Mouse (Mus musculus): ENCODE data around the gene Slc35f4. TPM values are rescaled to one million over a fixed set of nuclear protein-coding genes. Genes with fewer than 3 reads are reported as not detected.

Gene Slc35f4
- not detected in 2 replicates for polyA plus RNA-seq (2015; fragmentation: Nextera tagmentation; extraction: Ambion mirVana)

GRCm38 (mm10) chr14:49525931-49526291 is at the start of gene Slc35f4:
Slc35f4 (minus strand) TSS chr14:49526046.
- H3K9me3 ChIP-seq (replicated peaks) = no peaks in the 10 kb centered on the region
- no peaks in the 10 kb centered on the region for H3K36me3 ChIP-seq (replicated peaks)
- H3K4me2 ChIP-seq = no peak within 1 kb of the TSS
- no peak within 1 kb of the TSS for H3K27ac ChIP-seq (replicated peaks)
- H3K9ac ChIP-seq = no peak within 1 kb of the TSS
- H3K4me3 ChIP-seq (replicated peaks) = no peak within 1 kb of the TSS
- peaks cover 12% of the 10 kb centered on the region for H3K27me3 ChIP-seq
- no peaks in the 10 kb centered on the region for H3K4me1 ChIP-seq (replicated peaks)
- 7% methylated on average over 6 of the region's 6 CpGs for WGBS (ENCODE audit: insufficient replicate concordance)
- ATAC-seq (ENCODE audit: insufficient read depth) = no peak

- Histone ChIP-seq H3K4me1 (replicated peaks) (no peaks in the 10 kb centered on the region), H3K27ac (replicated peaks) (no peak overlapping the region), H3K4me3 (replicated peaks) (no peak overlapping the region), H3K36me3 (replicated peaks) (no peaks in the 10 kb centered on the region), H3K4me2 (no peak overlapping the region), H3K27me3 (no peaks in the 10 kb centered on the region), H3K9ac (no peak overlapping the region), H3K9me3 (replicated peaks) (no peaks in the 10 kb centered on the region)
- ATAC-seq (ENCODE audit: insufficient read depth) = no peak
Observed at GRCm38 (mm10) chr14:49568369-49568768, 42.5 kb upstream of the Slc35f4 start.

GRCm38 (mm10) chr14:49560706-49561105 is 34.9 kb upstream of the Slc35f4 start:
- no peak for ATAC-seq (ENCODE audit: insufficient read depth)
- Histone ChIP-seq H3K27ac (replicated peaks) (no peak overlapping the region), H3K36me3 (replicated peaks) (no peaks in the 10 kb centered on the region), H3K27me3 (no peaks in the 10 kb centered on the region), H3K4me3 (replicated peaks) (no peak overlapping the region), H3K9ac (no peak overlapping the region), H3K9me3 (replicated peaks) (no peaks in the 10 kb centered on the region), H3K4me1 (replicated peaks) (no peaks in the 10 kb centered on the region), H3K4me2 (no peak overlapping the region)
- 49% methylated on average over 2 of the region's 2 CpGs for WGBS (ENCODE audit: insufficient replicate concordance)

GRCm38 (mm10) chr14:49540104-49540503 is 14.3 kb upstream of the Slc35f4 start:
- ATAC-seq (ENCODE audit: insufficient read depth) = no peak
- Histone ChIP-seq H3K4me3 (replicated peaks) (no peak overlapping the region), H3K36me3 (replicated peaks) (no peaks in the 10 kb centered on the region), H3K9me3 (replicated peaks) (no peaks in the 10 kb centered on the region), H3K27ac (replicated peaks) (no peak overlapping the region), H3K4me1 (replicated peaks) (no peaks in the 10 kb centered on the region), H3K27me3 (no peaks in the 10 kb centered on the region), H3K4me2 (no peak overlapping the region), H3K9ac (no peak overlapping the region)
- WGBS (ENCODE audit: insufficient replicate concordance) = 26% methylated on average over 1 of the region's 1 CpGs

GRCm38 (mm10) chr14:49525176-49525930 is 493 bp downstream of the Slc35f4 start:
- ATAC-seq (ENCODE audit: insufficient read depth) = no peak
- Histone ChIP-seq H3K4me3 (replicated peaks) (no peak overlapping the region), H3K27me3 (peaks cover 12% of the 10 kb centered on the region), H3K9ac (no peak overlapping the region), H3K36me3 (replicated peaks) (no peaks in the 10 kb centered on the region), H3K4me1 (replicated peaks) (no peaks in the 10 kb centered on the region), H3K27ac (replicated peaks) (no peak overlapping the region), H3K9me3 (replicated peaks) (no peaks in the 10 kb centered on the region), H3K4me2 (no peak overlapping the region)
- WGBS (ENCODE audit: insufficient replicate concordance) = 2% methylated on average over 61 of the region's 63 CpGs

- ATAC-seq (ENCODE audit: insufficient read depth) = no peak
- Histone ChIP-seq H3K36me3 (replicated peaks) (no peaks in the 10 kb centered on the region), H3K4me1 (replicated peaks) (no peaks in the 10 kb centered on the region), H3K27me3 (peaks cover 12% of the 10 kb centered on the region), H3K4me3 (replicated peaks) (no peak overlapping the region), H3K4me2 (no peak overlapping the region), H3K9me3 (replicated peaks) (no peaks in the 10 kb centered on the region), H3K9ac (no peak overlapping the region), H3K27ac (replicated peaks) (no peak overlapping the region)
- WGBS (ENCODE audit: insufficient replicate concordance) = 37% methylated on average over 8 of the region's 8 CpGs
Observed at GRCm38 (mm10) chr14:49524665-49525064, 1.2 kb downstream of the Slc35f4 start.

GRCm38 (mm10) chr14:49515096-49515665 is 10.7 kb downstream of the Slc35f4 start:
- Histone ChIP-seq H3K4me2 (no peak overlapping the region), H3K9ac (no peak overlapping the region), H3K27ac (replicated peaks) (no peak overlapping the region), H3K4me3 (replicated peaks) (no peak overlapping the region), H3K9me3 (replicated peaks) (no peaks in the 10 kb centered on the region), H3K36me3 (replicated peaks) (no peaks in the 10 kb centered on the region), H3K4me1 (replicated peaks) (no peaks in the 10 kb centered on the region), H3K27me3 (no peaks in the 10 kb centered on the region)
- no peak for ATAC-seq (ENCODE audit: insufficient read depth)
- WGBS (ENCODE audit: insufficient replicate concordance) = 61% methylated on average over 2 of the region's 2 CpGs

GRCm38 (mm10) chr14:49514137-49514536 is 11.7 kb downstream of the Slc35f4 start:
- Histone ChIP-seq H3K27ac (replicated peaks) (no peak overlapping the region), H3K27me3 (no peaks in the 10 kb centered on the region), H3K36me3 (replicated peaks) (no peaks in the 10 kb centered on the region), H3K4me3 (replicated peaks) (no peak overlapping the region), H3K4me2 (no peak overlapping the region), H3K9me3 (replicated peaks) (no peaks in the 10 kb centered on the region), H3K9ac (no peak overlapping the region), H3K4me1 (replicated peaks) (no peaks in the 10 kb centered on the region)
- no peak for ATAC-seq (ENCODE audit: insufficient read depth)
- 41% methylated on average over 2 of the region's 2 CpGs for WGBS (ENCODE audit: insufficient replicate concordance)

- H3K4me2 ChIP-seq = no peak overlapping the region
- no peak overlapping the region for H3K27ac ChIP-seq (replicated peaks)
- ATAC-seq (ENCODE audit: insufficient read depth) = no peak
- 54% methylated on average over 1 of the region's 1 CpGs for WGBS (ENCODE audit: insufficient replicate concordance)
- H3K27me3 ChIP-seq = no peaks in the 10 kb centered on the region
- no peak overlapping the region for H3K4me3 ChIP-seq (replicated peaks)
- no peaks in the 10 kb centered on the region for H3K9me3 ChIP-seq (replicated peaks)
- no peaks in the 10 kb centered on the region for H3K36me3 ChIP-seq (replicated peaks)
- H3K9ac ChIP-seq = no peak overlapping the region
- no peaks in the 10 kb centered on the region for H3K4me1 ChIP-seq (replicated peaks)
Observed at GRCm38 (mm10) chr14:49495192-49495591, 30.7 kb downstream of the Slc35f4 start.

- Histone ChIP-seq H3K27me3 (no peaks in the 10 kb centered on the region), H3K36me3 (replicated peaks) (no peaks in the 10 kb centered on the region), H3K4me1 (replicated peaks) (no peaks in the 10 kb centered on the region), H3K4me3 (replicated peaks) (no peak overlapping the region), H3K27ac (replicated peaks) (no peak overlapping the region), H3K9ac (no peak overlapping the region), H3K9me3 (replicated peaks) (no peaks in the 10 kb centered on the region), H3K4me2 (no peak overlapping the region)
- WGBS (ENCODE audit: insufficient replicate concordance) = 39% methylated on average over 1 of the region's 1 CpGs
- no peak for ATAC-seq (ENCODE audit: insufficient read depth)
Observed at GRCm38 (mm10) chr14:49493793-49494192, 32.1 kb downstream of the Slc35f4 start.

GRCm38 (mm10) chr14:49492506-49492905 is 33.3 kb downstream of the Slc35f4 start:
- no peaks in the 10 kb centered on the region for H3K27me3 ChIP-seq
- no peaks in the 10 kb centered on the region for H3K36me3 ChIP-seq (replicated peaks)
- H3K4me3 ChIP-seq (replicated peaks) = no peak overlapping the region
- no peak overlapping the region for H3K27ac ChIP-seq (replicated peaks)
- no peaks in the 10 kb centered on the region for H3K9me3 ChIP-seq (replicated peaks)
- ATAC-seq (ENCODE audit: insufficient read depth) = no peak
- 53% methylated on average over 3 of the region's 3 CpGs for WGBS (ENCODE audit: insufficient replicate concordance)
- no peak overlapping the region for H3K4me2 ChIP-seq
- H3K9ac ChIP-seq = no peak overlapping the region
- no peaks in the 10 kb centered on the region for H3K4me1 ChIP-seq (replicated peaks)

- ATAC-seq (ENCODE audit: insufficient read depth) = no peak
- Histone ChIP-seq H3K27me3 (no peaks in the 10 kb centered on the region), H3K9ac (no peak overlapping the region), H3K36me3 (replicated peaks) (no peaks in the 10 kb centered on the region), H3K9me3 (replicated peaks) (no peaks in the 10 kb centered on the region), H3K4me3 (replicated peaks) (no peak overlapping the region), H3K4me2 (no peak overlapping the region), H3K27ac (replicated peaks) (no peak overlapping the region), H3K4me1 (replicated peaks) (no peaks in the 10 kb centered on the region)
- WGBS (ENCODE audit: insufficient replicate concordance) = 70% methylated on average over 2 of the region's 2 CpGs
Observed at GRCm38 (mm10) chr14:49476602-49477001, 49.2 kb downstream of the Slc35f4 start.
